Mouse (Mus musculus) forebrain, postnatal 0 days (tissue): ENCODE data around the gene Arhgap23. TPM values are rescaled to one million over a fixed set of nuclear protein-coding genes. Genes with fewer than 3 reads are reported as not detected.

Experiments used
- ATAC-seq: fragments of 200-750 bp; cut with Nextera tagmentation; 2 replicates; pipeline ENCODE4 v1.8.0; 2017; ENCODE audit warnings: mild to moderate bottlenecking, moderate library complexity
- DNase-seq: peaks from one replicate; pipeline ENCODE4 v3.0.0-alpha.2; 2015
- H3K27ac ChIP-seq: fragments of 300-500 bp; sonication (generic); 2 replicates; pipeline ENCODE4 v1.5.1; 2014; ENCODE audit warnings: low read depth, mild to moderate bottlenecking, antibody characterized with exemption, low read length, moderate library complexity, mixed read lengths
- H3K27me3 ChIP-seq: fragments of 300-500 bp; sonication (generic); 2 replicates; pipeline ENCODE4 v1.6.1; 2014; ENCODE audit warnings: mild to moderate bottlenecking, low read length, mixed read lengths; ENCODE audit not compliant: insufficient read depth
- H3K36me3 ChIP-seq: fragments of 300-500 bp; sonication (generic); 2 replicates; pipeline ENCODE4 v1.6.1; 2014; ENCODE audit warnings: mild to moderate bottlenecking, moderate library complexity; ENCODE audit not compliant: insufficient read depth
- H3K4me1 ChIP-seq: fragments of 300-500 bp; sonication (generic); 2 replicates; pipeline ENCODE4 v1.6.1; 2014; ENCODE audit warnings: antibody characterized with exemption; ENCODE audit not compliant: insufficient read depth
- H3K4me2 ChIP-seq: fragments of 300-500 bp; sonication (generic); 2 replicates; pipeline ENCODE4 v1.6.1; 2014; ENCODE audit warnings: low read depth, mild to moderate bottlenecking, moderate library complexity
- H3K4me3 ChIP-seq: fragments of 300-500 bp; sonication (generic); 2 replicates; pipeline ENCODE4 v1.5.1; 2014; ENCODE audit warnings: low read depth, low read length, mixed read lengths
- H3K9ac ChIP-seq: fragments of 300-500 bp; sonication (generic); 2 replicates; pipeline ENCODE4 v1.6.1; 2014; ENCODE audit warnings: mild to moderate bottlenecking
- H3K9me3 ChIP-seq: fragments of 300-500 bp; sonication (generic); 2 replicates; pipeline ENCODE4 v1.6.1; 2016; ENCODE audit warnings: low read length
- CTCF ChIP-seq: sonication (generic); IDR thresholded peaks from 2 replicates; pipeline ENCODE4 v1.5.1; 2016; ENCODE audit warnings: antibody characterized with exemption, control low read depth, low read depth
- WGBS: fragments of 180-500 bp; shearing (Covaris S2); extraction: QIAGEN DNeasy Blood & Tissue Kit; methylation state at CpG from one replicate; pipeline ENCODE4 v1.1.7; 2014; 5-methylcytosine and 5-hydroxymethylcytosine counted together
- polyA plus RNA-seq: library from polyadenylated mRNA; unstranded; fragments of >200 nt; fragmentation: Nextera tagmentation; extraction: Ambion mirVana; gene quantifications from 2 replicates; pipeline ENCODE4 v1.2.1, GENCODE M21; 2015
- total RNA-seq: library from RNA; depleted of rRNA; stranded (reverse); fragments of >200 nt; gene quantifications from 2 replicates; pipeline ENCODE4 v1.2.3, GENCODE M21; 2014

Arhgap23 gene
- total and polyA plus RNA-seq, 2 experiments from 2014 or later = 10.2 to 52.9 TPM

- Histone ChIP-seq H3K4me3 (peak overlapping the region; percentile 38), H3K36me3 (no peaks in the 10 kb centered on the region), H3K4me2 (peak overlapping the region; percentile 49), H3K9ac (peak overlapping the region; percentile 28; the same call in 1 of the 2 replicates), H3K27ac (peak overlapping the region; percentile 23), H3K27me3 (no peaks in the 10 kb centered on the region), H3K4me1 (0 out of 2 replicates have a peak, but pooled peaks cover 5% of the 10 kb centered on the region), H3K9me3 (no peaks in the 10 kb centered on the region)
- TF ChIP-seq CTCF = no peak
- peak; percentile 40 for ATAC-seq
- no peak for DNase-seq
- 7% methylated on average over 47 of the region's 49 CpGs for WGBS
Observed at GRCm38 (mm10) chr11:97415712-97416636, 641 bp downstream of the Arhgap23 start.

- no peak for TF ChIP-seq CTCF
- Histone ChIP-seq H3K27ac (no peak overlapping the region), H3K9me3 (no peaks in the 10 kb centered on the region), H3K9ac (no peak overlapping the region), H3K4me1 (0 out of 2 replicates have a peak, but pooled peaks cover 5% of the 10 kb centered on the region), H3K4me3 (no peak overlapping the region), H3K36me3 (no peaks in the 10 kb centered on the region), H3K27me3 (no peaks in the 10 kb centered on the region), H3K4me2 (no peak overlapping the region)
- ATAC-seq (no peak), DNase-seq (no peak)
- 11% methylated on average over 5 of the region's 5 CpGs for WGBS
Observed at GRCm38 (mm10) chr11:97416637-97417035, 1.3 kb downstream of the Arhgap23 start.

GRCm38 (mm10) chr11:97418834-97419539, 3.7 kb downstream of the Arhgap23 start:
- no peak for DNase-seq
- Histone ChIP-seq H3K27ac (no peak overlapping the region), H3K4me3 (no peak overlapping the region), H3K27me3 (no peaks in the 10 kb centered on the region), H3K36me3 (no peaks in the 10 kb centered on the region), H3K9ac (no peak overlapping the region), H3K4me1 (0 out of 2 replicates have a peak, but pooled peaks cover 5% of the 10 kb centered on the region), H3K9me3 (no peaks in the 10 kb centered on the region), H3K4me2 (no peak overlapping the region)
- 53% methylated on average over 14 of the region's 14 CpGs for WGBS
- no peak for ATAC-seq
- TF ChIP-seq CTCF = no peak

DNA sequence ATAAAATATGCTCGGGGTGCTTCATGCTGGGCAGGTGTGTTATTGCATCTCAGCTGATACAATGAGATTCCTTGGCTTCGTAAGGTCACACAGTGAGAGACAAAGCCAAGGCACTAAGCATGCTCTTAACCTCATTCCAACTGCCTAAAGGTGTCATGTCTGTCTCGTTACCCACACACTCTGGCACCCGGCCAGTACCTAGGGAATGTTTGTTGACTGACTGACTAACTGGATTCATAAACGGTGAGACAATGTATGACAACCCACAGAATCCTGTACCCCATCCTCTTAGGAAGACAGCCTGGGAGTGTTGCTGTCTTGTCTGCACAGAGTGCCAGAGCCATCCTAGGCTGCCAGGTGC, 4.2 kb downstream of the Arhgap23 start:
- H3K4me3 ChIP-seq = no peak overlapping the region
- 60% methylated on average over 5 of the region's 5 CpGs for WGBS
- TF ChIP-seq CTCF = no peak
- ATAC-seq = no peak
- H3K4me2 ChIP-seq = no peak overlapping the region
- H3K4me1 ChIP-seq = 0 out of 2 replicates have a peak, but pooled peaks cover 5% of the 10 kb centered on the region
- H3K27me3 ChIP-seq = no peaks in the 10 kb centered on the region
- no peak overlapping the region for H3K9ac ChIP-seq
- no peak for DNase-seq
- no peaks in the 10 kb centered on the region for H3K9me3 ChIP-seq
- H3K36me3 ChIP-seq = no peaks in the 10 kb centered on the region
- no peak overlapping the region for H3K27ac ChIP-seq

DNA sequence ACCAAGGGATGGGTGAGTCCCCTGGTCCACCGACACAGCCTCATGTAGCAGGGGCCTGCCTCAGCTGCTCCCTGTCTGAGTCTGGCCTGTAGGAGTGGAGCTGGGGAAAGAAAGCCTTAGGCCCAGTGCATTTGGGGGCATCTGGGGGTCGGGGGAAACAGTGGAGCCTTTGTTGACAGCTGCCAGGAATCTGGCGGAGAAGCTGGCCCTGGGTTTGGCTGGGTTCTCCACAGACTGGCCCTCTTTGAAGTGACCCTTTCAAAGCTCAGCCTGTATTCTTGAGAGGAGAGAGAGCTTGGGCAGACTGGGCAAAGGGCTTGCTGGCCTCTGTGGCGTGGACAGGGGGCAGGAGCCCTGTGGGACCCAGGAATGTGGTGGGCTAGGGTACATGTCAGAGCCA, 7.2 kb downstream of the Arhgap23 start:
- no peak for TF ChIP-seq CTCF
- H3K9ac ChIP-seq = no peak overlapping the region
- no peaks in the 10 kb centered on the region for H3K27me3 ChIP-seq
- DNase-seq (peak; percentile 49), ATAC-seq (peak; percentile 85)
- H3K4me2 ChIP-seq = no peak overlapping the region
- H3K4me1 ChIP-seq = peaks cover 2% of the 10 kb centered on the region; the same call in 1 of the 2 replicates
- 36% methylated on average over 4 of the region's 4 CpGs for WGBS
- H3K9me3 ChIP-seq = no peaks in the 10 kb centered on the region
- no peaks in the 10 kb centered on the region for H3K36me3 ChIP-seq
- H3K4me3 ChIP-seq = no peak overlapping the region
- H3K27ac ChIP-seq = peak overlapping the region; percentile 62; the same call in 1 of the 2 replicates

GRCm38 (mm10) chr11:97424092-97424692, 8.9 kb downstream of the Arhgap23 start:
- Histone ChIP-seq H3K9me3 (no peaks in the 10 kb centered on the region), H3K4me3 (no peak overlapping the region), H3K4me2 (no peak overlapping the region), H3K36me3 (no peaks in the 10 kb centered on the region), H3K4me1 (peaks cover 13% of the 10 kb centered on the region; the same call in 1 of the 2 replicates), H3K9ac (no peak overlapping the region), H3K27ac (no peak overlapping the region), H3K27me3 (no peaks in the 10 kb centered on the region)
- 68% methylated on average over 5 of the region's 5 CpGs for WGBS
- ATAC-seq (no peak), DNase-seq (no peak)
- no peak for TF ChIP-seq CTCF
